Comparison of ENCODE assay signal across 20 mouse cellular contexts in the genomic region with DNA sequence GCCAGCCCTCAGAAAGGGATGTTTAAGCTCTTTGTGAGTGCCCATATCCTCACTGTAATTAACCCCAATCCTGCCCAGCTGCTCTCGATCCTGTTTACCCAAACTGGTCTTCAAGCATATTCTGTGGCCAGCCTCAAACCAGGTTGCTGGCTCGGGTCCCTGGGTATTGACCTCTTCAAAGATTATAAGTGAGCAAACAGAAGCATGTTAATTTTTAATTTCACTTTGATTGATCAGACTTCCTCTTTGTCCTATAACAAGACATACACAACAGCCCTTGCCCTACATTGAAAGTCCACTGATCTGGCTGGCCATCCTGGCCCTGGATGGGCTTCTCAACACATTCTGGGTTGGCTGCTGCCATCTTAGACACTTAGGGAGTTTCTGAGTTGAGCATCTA.
DNase-seq lines count a peak whose midpoint lies in the region; ATAC-seq and TF ChIP-seq lines count a peak whose summit lies in the region.
"Had no signal": no experiment of that assay in that cellular context is flagged by ENCODE, and none has a peak within 500 bp of the region (broad histone marks: within the 10 kb centered on the region; RNA-seq: fewer than 3 reads in every experiment).

No protein-coding gene starts in this region.

- no peaks in the 10 kb centered on the region for H3K9me3 ChIP-seq in heart, embryonic 11.5 days (replicated peaks; ENCODE audit: control insufficient read depth, low read length)
- no peaks in the 10 kb centered on the region for H3K9me3 ChIP-seq in heart, embryonic 15.5 days (replicated peaks)
- H3K9me3 ChIP-seq in heart, embryonic 16.5 days (replicated peaks; ENCODE audit: control insufficient read depth, low read length) = peaks cover 3% of the 10 kb centered on the region; the same call in 1 of the 2 replicates
- H3K9me3 ChIP-seq in heart, postnatal 0 days (replicated peaks; ENCODE audit: control insufficient read depth, low read length) = no peaks in the 10 kb centered on the region
- H3K9me3 ChIP-seq in forebrain, embryonic 12.5 days = no peaks in the 10 kb centered on the region
- H3K9me3 ChIP-seq: embryonic facial prominence, embryonic 10.5 days; hindbrain, embryonic 12.5 days had no signal

- TF ChIP-seq EP300 in heart, postnatal 0 days (IDR thresholded peaks at IDR 0.05; ENCODE audit: low read depth) = no peak

- ATAC-seq in heart, embryonic 11.5 days (replicated peaks; ENCODE audit: insufficient number of reproducible peaks, low FRiP score, low TSS enrichment) = no peak
- ATAC-seq in heart, embryonic 15.5 days (replicated peaks; ENCODE audit: insufficient number of reproducible peaks, insufficient read depth, low FRiP score, low read depth) = no peak
- no peak for ATAC-seq in heart, embryonic 16.5 days (replicated peaks; ENCODE audit: extremely low read depth, insufficient read depth, low FRiP score)
- no peak for ATAC-seq in heart, postnatal 0 days (ENCODE audit: insufficient read depth, low read depth)
- ATAC-seq in forebrain, embryonic 12.5 days (ENCODE audit: low FRiP score) = no peak
- ATAC-seq: forebrain, embryonic 14.5 days; hindbrain, embryonic 16.5 days; inflammation-experienced regulatory T-cells, adult 6 months; intestine, postnatal 0 days had no signal

- H3K4me2 ChIP-seq in heart, embryonic 11.5 days = no peak overlapping the region
- H3K4me2 ChIP-seq in heart, embryonic 15.5 days = no peak overlapping the region
- no peak overlapping the region for H3K4me2 ChIP-seq in heart, embryonic 16.5 days (ENCODE audit: low read depth, low read length)
- no peak overlapping the region for H3K4me2 ChIP-seq in heart, postnatal 0 days (ENCODE audit: low read depth, low read length)
- H3K4me2 ChIP-seq in forebrain, embryonic 12.5 days = no peak overlapping the region
- H3K4me2 ChIP-seq: hindbrain, embryonic 12.5 days had no signal

- no peak overlapping the region for H3K9ac ChIP-seq in heart, embryonic 11.5 days (ENCODE audit: low read depth, low read length)
- no peak overlapping the region for H3K9ac ChIP-seq in heart, embryonic 15.5 days
- no peak overlapping the region for H3K9ac ChIP-seq in heart, embryonic 16.5 days (ENCODE audit: low read length)
- no peak overlapping the region for H3K9ac ChIP-seq in heart, postnatal 0 days (replicated peaks; ENCODE audit: low read depth, low read length)
- H3K9ac ChIP-seq in forebrain, embryonic 12.5 days = no peak overlapping the region
- H3K9ac ChIP-seq: hindbrain, embryonic 12.5 days had no signal

- H3K27me3 ChIP-seq in heart, embryonic 11.5 days (ENCODE audit: control insufficient read depth, insufficient read depth, low read length) = no peaks in the 10 kb centered on the region
- no peaks in the 10 kb centered on the region for H3K27me3 ChIP-seq in heart, embryonic 15.5 days
- no peaks in the 10 kb centered on the region for H3K27me3 ChIP-seq in heart, embryonic 16.5 days (ENCODE audit: control insufficient read depth, insufficient read depth, low read length)
- no peaks in the 10 kb centered on the region for H3K27me3 ChIP-seq in heart, postnatal 0 days (ENCODE audit: control insufficient read depth, insufficient read depth, low read length)
- no peaks in the 10 kb centered on the region for H3K27me3 ChIP-seq in forebrain, embryonic 12.5 days
- H3K27me3 ChIP-seq: hindbrain, embryonic 12.5 days had no signal

- H3K27ac ChIP-seq in heart, embryonic 11.5 days (ENCODE audit: low read depth, low read length) = peak overlapping the region; percentile 79
- H3K27ac ChIP-seq in heart, embryonic 15.5 days = peak overlapping the region; percentile 74
- peak overlapping the region; percentile 83 for H3K27ac ChIP-seq in heart, embryonic 16.5 days (ENCODE audit: low read length)
- H3K27ac ChIP-seq in heart, postnatal 0 days (ENCODE audit: low read depth) = peak overlapping the region; percentile 66
- no peak overlapping the region for H3K27ac ChIP-seq in forebrain, embryonic 12.5 days
- H3K27ac ChIP-seq: embryonic facial prominence, embryonic 10.5 days; gastrocnemius, adult 2 months; hindbrain, embryonic 12.5 days had no signal

- no peak for TF ChIP-seq CTCF in heart, postnatal 0 days (IDR thresholded peaks at IDR 0.05; ENCODE audit: low read depth)

- no peak for DNase-seq in heart, postnatal 4 days
- no peak for DNase-seq in heart, postnatal 25 days (ENCODE audit: low spot score)
- no peak for DNase-seq in heart, postnatal 0 days (ENCODE audit: low spot score)
- DNase-seq: adrenal gland, adult 8-10 months; adrenal gland, postnatal 36 days; cerebellum, adult 2 months; cerebellum, postnatal 10 days; gastrocnemius, adult 2 months; gastrocnemius, postnatal 25 days; kidney, adult 8-10 months had no signal

- WGBS in heart, embryonic 11.5 days (ENCODE audit: insufficient replicate concordance) = 77% methylated on average over 2 of the region's 2 CpGs
- WGBS in heart, embryonic 15.5 days = 86% methylated on average over 2 of the region's 2 CpGs
- WGBS in heart, embryonic 16.5 days = 77% methylated on average over 2 of the region's 2 CpGs
- 85% methylated on average over 2 of the region's 2 CpGs for WGBS in heart, postnatal 0 days
- 84% methylated on average over 2 of the region's 2 CpGs for WGBS in forebrain, embryonic 12.5 days

- no peak overlapping the region for H3K4me3 ChIP-seq in heart, embryonic 11.5 days (ENCODE audit: low read depth, low read length)
- H3K4me3 ChIP-seq in heart, embryonic 15.5 days = no peak overlapping the region
- no peak overlapping the region for H3K4me3 ChIP-seq in heart, embryonic 16.5 days (ENCODE audit: low read length)
- H3K4me3 ChIP-seq in heart, postnatal 0 days (ENCODE audit: low read depth, low read length) = no peak overlapping the region
- H3K4me3 ChIP-seq in forebrain, embryonic 12.5 days (replicated peaks) = no peak overlapping the region
- H3K4me3 ChIP-seq: embryonic facial prominence, embryonic 10.5 days; gastrocnemius, adult 2 months; hindbrain, embryonic 12.5 days had no signal

- H3K36me3 ChIP-seq in heart, embryonic 11.5 days (ENCODE audit: control insufficient read depth, insufficient read depth, low read length) = no peaks in the 10 kb centered on the region
- H3K36me3 ChIP-seq in heart, embryonic 15.5 days = 0 out of 2 replicates have a peak, but pooled peaks cover 3% of the 10 kb centered on the region
- H3K36me3 ChIP-seq in heart, embryonic 16.5 days (ENCODE audit: control insufficient read depth, insufficient read depth) = peaks cover 4% of the 10 kb centered on the region; the same call in 1 of the 2 replicates
- H3K36me3 ChIP-seq in heart, postnatal 0 days (replicated peaks; ENCODE audit: control insufficient read depth, insufficient read depth, low read length) = no peaks in the 10 kb centered on the region
- H3K36me3 ChIP-seq in forebrain, embryonic 12.5 days (replicated peaks) = no peaks in the 10 kb centered on the region
- H3K36me3 ChIP-seq: embryonic facial prominence, embryonic 10.5 days; hindbrain, embryonic 12.5 days had no signal

- intact Hi-C loops in heart, postnatal 25 days (cut with DNase I) = loop anchor here (5.0 kb wide), 1 partner anchor 52 kb away; no protein-coding TSS in a partner anchor

- H3K4me1 ChIP-seq in heart, embryonic 11.5 days (ENCODE audit: control insufficient read depth, insufficient read depth, low read length) = peaks cover 31% of the 10 kb centered on the region
- peaks cover 50% of the 10 kb centered on the region for H3K4me1 ChIP-seq in heart, embryonic 15.5 days (replicated peaks)
- peaks cover 36% of the 10 kb centered on the region for H3K4me1 ChIP-seq in heart, embryonic 16.5 days (ENCODE audit: control insufficient read depth, insufficient read depth, low read length)
- peaks cover 45% of the 10 kb centered on the region for H3K4me1 ChIP-seq in heart, postnatal 0 days (ENCODE audit: control insufficient read depth, insufficient read depth)
- H3K4me1 ChIP-seq in forebrain, embryonic 12.5 days = peaks cover 4% of the 10 kb centered on the region; the same call in 1 of the 2 replicates
